Mouse (Mus musculus) spleen, postnatal 14 days (tissue): ENCODE data around the gene Kcnc2.
"Not testable (repeated sequence)": the region's sequence is repeated elsewhere in the genome, so short reads cannot be mapped to it uniquely, and the experiment has no call there.

Experiments
- DNase-seq, 2 experiments: peaks; one replicate each; pipeline ENCODE4 v3.0.0; 2021 to 2022; ENCODE audit warnings: low spot score in 2 of 2

Kcnc2 gene

GRCm38 (mm10) chr10:112270887-112271802 lies at the start of gene Kcnc2:
Kcnc2 (plus strand) TSS chr10:112271121.
- no peak for DNase-seq

GRCm38 (mm10) chr10:112227073-112227472 lies 43.8 kb upstream of the Kcnc2 start:
- DNase-seq: no peak

- DNase-seq: not testable (repeated sequence)
These were observed 41.7 kb upstream of the Kcnc2 start for GRCm38 (mm10) chr10:112229091-112229843.

GRCm38 (mm10) chr10:112232733-112233132 lies 38.2 kb upstream of the Kcnc2 start:
- DNase-seq: not testable (repeated sequence)

- DNase-seq: not testable (repeated sequence)
These were observed 35.5 kb upstream of the Kcnc2 start for GRCm38 (mm10) chr10:112235396-112235940.

- DNase-seq: no peak
These were observed 22.6 kb upstream of the Kcnc2 start for GRCm38 (mm10) chr10:112248273-112248672.

- DNase-seq: no peak
These were observed 7.5 kb upstream of the Kcnc2 start for GRCm38 (mm10) chr10:112263467-112263866.

- DNase-seq: no peak
These were observed 1.4 kb upstream of the Kcnc2 start for GRCm38 (mm10) chr10:112269481-112269880.

GRCm38 (mm10) chr10:112269939-112270781 lies 761 bp upstream of the Kcnc2 start:
- DNase-seq: no peak

- DNase-seq: no peak
These were observed 863 bp downstream of the Kcnc2 start for GRCm38 (mm10) chr10:112271803-112272165.

- DNase-seq: no peak
These were observed 1.2 kb downstream of the Kcnc2 start for GRCm38 (mm10) chr10:112272171-112272570.

- DNase-seq: no peak
These were observed 7.1 kb downstream of the Kcnc2 start for GRCm38 (mm10) chr10:112277996-112278395.

GRCm38 (mm10) chr10:112315136-112315535 lies 44.2 kb downstream of the Kcnc2 start:
- DNase-seq: no peak

- no peak for DNase-seq
These were observed 46.9 kb downstream of the Kcnc2 start for GRCm38 (mm10) chr10:112317783-112318182.

GRCm38 (mm10) chr10:112357669-112358362 lies 86.9 kb downstream of the Kcnc2 start:
- no peak for DNase-seq

GRCm38 (mm10) chr10:112358363-112358704 lies 87.4 kb downstream of the Kcnc2 start:
- DNase-seq: no peak

GRCm38 (mm10) chr10:112360704-112361103 lies 89.8 kb downstream of the Kcnc2 start:
- DNase-seq: no peak

GRCm38 (mm10) chr10:112368369-112368768 lies 97.4 kb downstream of the Kcnc2 start:
- no peak for DNase-seq

- no peak for DNase-seq
These were observed 106.2 kb downstream of the Kcnc2 start for GRCm38 (mm10) chr10:112377163-112377562.

GRCm38 (mm10) chr10:112378465-112378864 lies 107.5 kb downstream of the Kcnc2 start:
- DNase-seq: no peak

- DNase-seq: no peak
These were observed 109.7 kb downstream of the Kcnc2 start for GRCm38 (mm10) chr10:112380590-112380989.
